Mouse (Mus musculus) brain, embryonic 14.5 days (tissue): ENCODE measurements around the gene Tpcn2.

Experiments
- CTCF ChIP-seq: fragments of 200-500 bp; IDR thresholded peaks from 2 replicates; pipeline ENCODE4 v1.5.1; 2012; ENCODE audit warnings: inconsistent platforms, mild to moderate bottlenecking, moderate library complexity, borderline replicate concordance; ENCODE audit not compliant: insufficient read depth, insufficient read length; ENCODE audit errors: extremely low read depth
- POLR2A ChIP-seq: fragments of 200-500 bp; IDR thresholded peaks from 2 replicates; pipeline ENCODE4 v1.6.1; 2012; ENCODE audit warnings: mild to moderate bottlenecking, inconsistent platforms, borderline replicate concordance; ENCODE audit not compliant: poor library complexity, insufficient read depth, insufficient read length, severe bottlenecking; ENCODE audit errors: extremely low read depth

- no peak for TF ChIP-seq CTCF
- TF ChIP-seq POLR2A, result no peak
Measured at GRCm38 (mm10) chr7:145332376-145333041, 48.7 kb upstream of the Tpcn2 start.
